Mouse (Mus musculus) hindbrain, embryonic 12.5 days (tissue): Measurements from ENCODE around the gene Gm20916. TPM values are rescaled to one million over a fixed set of nuclear protein-coding genes. Genes with fewer than 3 reads are reported as not detected.
"Not testable (repeated sequence)": the region's sequence is repeated elsewhere in the genome, so short reads cannot be mapped to it uniquely, and the experiment has no call there.

Source experiments
- ATAC-seq: fragments of 200-750 bp; cut with Nextera tagmentation; 2 replicates; pipeline ENCODE4 v1.8.0; 2017; ENCODE audit warnings: moderate TSS enrichment; ENCODE audit not compliant: low FRiP score
- H3K27ac ChIP-seq: fragments of 300-500 bp; sonication (generic); 2 replicates; pipeline ENCODE4 v1.5.1; 2016; ENCODE audit warnings: mild to moderate bottlenecking
- H3K27me3 ChIP-seq: fragments of 300-500 bp; sonication (generic); 2 replicates; pipeline ENCODE4 v1.6.1; 2016; ENCODE audit warnings: mild to moderate bottlenecking
- H3K36me3 ChIP-seq: fragments of 300-500 bp; sonication (generic); 2 replicates; pipeline ENCODE4 v1.6.1; 2016; ENCODE audit warnings: mild to moderate bottlenecking
- H3K4me1 ChIP-seq: fragments of 300-500 bp; sonication (generic); 2 replicates; pipeline ENCODE4 v1.6.1; 2016
- H3K4me2 ChIP-seq: fragments of 300-500 bp; sonication (generic); replicated peaks from 2 replicates; pipeline ENCODE4 v1.6.1; 2016; ENCODE audit warnings: mild to moderate bottlenecking
- H3K4me3 ChIP-seq: fragments of 300-500 bp; sonication (generic); 2 replicates; pipeline ENCODE4 v1.5.1; 2016; ENCODE audit warnings: mild to moderate bottlenecking
- H3K9ac ChIP-seq: fragments of 300-500 bp; sonication (generic); 2 replicates; pipeline ENCODE4 v1.6.1; 2016; ENCODE audit warnings: mild to moderate bottlenecking, moderate library complexity
- H3K9me3 ChIP-seq: fragments of 300-500 bp; sonication (generic); replicated peaks from 2 replicates; pipeline ENCODE4 v1.6.1; 2016; ENCODE audit warnings: mild to moderate bottlenecking
- WGBS: fragments of 180-500 bp; shearing (Covaris S2); methylation state at CpG from one replicate; pipeline ENCODE4 v1.1.7; 2016; 5-methylcytosine and 5-hydroxymethylcytosine counted together
- polyA plus RNA-seq: library from polyadenylated mRNA; unstranded; fragments of >200 nt; fragmentation: Nextera tagmentation; extraction: Ambion mirVana; gene quantifications from 2 replicates; pipeline ENCODE4 v1.2.1, GENCODE M21; 2016

Gene Gm20916
- polyA plus RNA-seq, result not detected in 2 replicates

- H3K36me3 ChIP-seq, ATAC-seq, H3K27me3 ChIP-seq, H3K9me3 ChIP-seq, H3K4me3 ChIP-seq, H3K27ac ChIP-seq, H3K4me2 ChIP-seq, H3K9ac ChIP-seq, H3K4me1 ChIP-seq: not testable (repeated sequence)
- WGBS, result no CpG with 5 or more reads among the region's 6 CpGs
Measured at GRCm38 (mm10) chrY:79319265-79319664, at the start of gene Gm20916. Gene Gm20916, plus strand, starts transcription at chrY:79319565.

Other genes with a start within 250 kb of the Gm20916 start
- gene Gm20917, start 168.4 kb upstream of the Gm20916 start, polyA plus RNA-seq, result not detected in 2 replicates